Mouse (Mus musculus) adrenal gland, postnatal 4 days (tissue): Measurements from ENCODE around the gene Kcnk3. TPM values are rescaled to one million over a fixed set of nuclear protein-coding genes. Genes with fewer than 3 reads are reported as not detected.
A peak's percentile ranks its signal among the peaks of the same experiment; 100 is the strongest.

Experiments
- DNase-seq, 2 experiments: peaks; one replicate each; pipeline ENCODE4 v3.0.0; 2021 to 2022; ENCODE audit warnings: low spot score in 2 of 2, mixed read lengths in 2 of 2
- total RNA-seq, 2 experiments: library from RNA; stranded (reverse); gene quantifications; 2 replicates each; pipeline ENCODE4 v1.2.3; 2021

Gene Kcnk3
- total RNA-seq, 2 experiments from 2014 or later, result 684 to 719 TPM

GRCm38 (mm10) chr5:30611689-30612088, 23.7 kb downstream of the Kcnk3 start:
- no peak for DNase-seq

- DNase-seq, result no peak
These were observed 24.6 kb downstream of the Kcnk3 start for GRCm38 (mm10) chr5:30612575-30612974.

- no peak for DNase-seq
These were observed 25.3 kb downstream of the Kcnk3 start for GRCm38 (mm10) chr5:30613242-30613641.

- DNase-seq, result peak; percentile 63 to 68
These were observed 26.3 kb downstream of the Kcnk3 start for GRCm38 (mm10) chr5:30614221-30614620.

GRCm38 (mm10) chr5:30615416-30615815, 27.4 kb downstream of the Kcnk3 start:
- DNase-seq, result no peak

GRCm38 (mm10) chr5:30615819-30616218, 27.8 kb downstream of the Kcnk3 start:
- no peak for DNase-seq

- DNase-seq, result no peak
These were observed 28.7 kb downstream of the Kcnk3 start for GRCm38 (mm10) chr5:30616644-30617043.

- no peak for DNase-seq
These were observed 29.4 kb downstream of the Kcnk3 start for GRCm38 (mm10) chr5:30617357-30617756.

- peak in 1 of 2 experiments; percentile 67 for DNase-seq
These were observed 29.9 kb downstream of the Kcnk3 start for GRCm38 (mm10) chr5:30617851-30618250.

- no peak for DNase-seq
These were observed 30.5 kb downstream of the Kcnk3 start for GRCm38 (mm10) chr5:30618376-30619003.

- no peak for DNase-seq
These were observed 31.2 kb downstream of the Kcnk3 start for GRCm38 (mm10) chr5:30619211-30619610.

GRCm38 (mm10) chr5:30620567-30620966, 32.6 kb downstream of the Kcnk3 start:
- no peak for DNase-seq

GRCm38 (mm10) chr5:30621211-30621790, 33.3 kb downstream of the Kcnk3 start:
- DNase-seq, result no peak

- DNase-seq, result no peak
These were observed 33.8 kb downstream of the Kcnk3 start for GRCm38 (mm10) chr5:30621844-30622176.

- DNase-seq, result no peak
These were observed 34.3 kb downstream of the Kcnk3 start for GRCm38 (mm10) chr5:30622177-30622840.

- no peak for DNase-seq
These were observed 34.8 kb downstream of the Kcnk3 start for GRCm38 (mm10) chr5:30622841-30623185.

GRCm38 (mm10) chr5:30623380-30623779, 35.4 kb downstream of the Kcnk3 start:
- DNase-seq, result no peak

GRCm38 (mm10) chr5:30624311-30624710, 36.3 kb downstream of the Kcnk3 start:
- DNase-seq, result no peak

GRCm38 (mm10) chr5:30624908-30625307, 36.9 kb downstream of the Kcnk3 start:
- no peak for DNase-seq

GRCm38 (mm10) chr5:30625379-30625778, 37.4 kb downstream of the Kcnk3 start:
- DNase-seq, result no peak

GRCm38 (mm10) chr5:30626331-30627105, 38.5 kb downstream of the Kcnk3 start:
- DNase-seq, result no peak

GRCm38 (mm10) chr5:30628511-30628910, 40.5 kb downstream of the Kcnk3 start:
- DNase-seq, result no peak
